Mouse (Mus musculus): Measurements from ENCODE around the gene Slc9a2. TPM values are rescaled to one million over a fixed set of nuclear protein-coding genes. Genes with fewer than 3 reads are reported as not detected.
"Not testable (repeated sequence)": the region's sequence is repeated elsewhere in the genome, so short reads cannot be mapped to it uniquely, and the experiment has no call there.

Gene Slc9a2
- polyA plus RNA-seq, 1 experiment, result 6.9 TPM

DNA sequence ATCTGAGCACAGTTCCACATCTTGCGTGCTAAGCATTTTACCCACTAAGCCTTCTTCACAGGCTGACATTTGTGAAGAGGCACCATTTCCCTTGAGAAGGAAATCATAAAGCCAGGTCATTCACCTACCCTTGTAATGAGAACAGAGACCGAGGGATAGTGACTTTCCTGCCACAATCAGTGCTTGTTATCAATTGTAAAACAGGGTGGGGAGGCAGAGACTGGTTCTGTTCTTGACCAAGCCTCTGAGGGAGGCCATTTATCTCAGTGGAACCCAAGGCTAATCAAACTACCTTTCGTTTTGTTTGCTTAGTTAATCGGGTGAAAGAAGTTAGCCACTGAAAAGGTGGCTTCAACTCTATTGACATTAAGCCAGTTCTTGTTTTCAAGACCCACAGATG lies 23.3 kb upstream of the Slc9a2 start:
- Histone ChIP-seq H3K79me3 (ENCODE audit: low read depth) (no peaks in the 10 kb centered on the region), H3K4me3 (ENCODE audit: insufficient read depth, poor library complexity, severe bottlenecking) (no peak overlapping the region), H3K27me3 (ENCODE audit: control insufficient read depth, insufficient read depth, insufficient read length) (no peaks in the 10 kb centered on the region), H3K36me3 (ENCODE audit: control insufficient read depth, insufficient read depth) (no peaks in the 10 kb centered on the region), H3ac (ENCODE audit: control insufficient read depth, insufficient read length, low read depth) (no peak overlapping the region), H3K79me2 (ENCODE audit: control insufficient read depth, insufficient read depth) (no peaks in the 10 kb centered on the region)
- no peak for TF ChIP-seq FOSL1 (IDR thresholded peaks at IDR 0.05; ENCODE audit: insufficient read depth, low read length, poor library complexity, severe bottlenecking)
- TF ChIP-seq MYOG (IDR thresholded peaks at IDR 0.05; ENCODE audit: control insufficient read depth, extremely low read depth, insufficient read length), result no peak
- TF ChIP-seq USF1 (IDR thresholded peaks at IDR 0.05; ENCODE audit: low read depth), result no peak
- no peak for TF ChIP-seq MAX (IDR thresholded peaks at IDR 0.05)
- no peak for TF ChIP-seq MYOD1 (IDR thresholded peaks at IDR 0.05; ENCODE audit: control insufficient read depth, insufficient read length, low read depth)
- no peak for TF ChIP-seq CEBPB (IDR thresholded peaks at IDR 0.05; ENCODE audit: low read depth)
- TF ChIP-seq CTCF (IDR thresholded peaks at IDR 0.05; ENCODE audit: control insufficient read depth, insufficient read depth, insufficient read length), result no peak

DNA sequence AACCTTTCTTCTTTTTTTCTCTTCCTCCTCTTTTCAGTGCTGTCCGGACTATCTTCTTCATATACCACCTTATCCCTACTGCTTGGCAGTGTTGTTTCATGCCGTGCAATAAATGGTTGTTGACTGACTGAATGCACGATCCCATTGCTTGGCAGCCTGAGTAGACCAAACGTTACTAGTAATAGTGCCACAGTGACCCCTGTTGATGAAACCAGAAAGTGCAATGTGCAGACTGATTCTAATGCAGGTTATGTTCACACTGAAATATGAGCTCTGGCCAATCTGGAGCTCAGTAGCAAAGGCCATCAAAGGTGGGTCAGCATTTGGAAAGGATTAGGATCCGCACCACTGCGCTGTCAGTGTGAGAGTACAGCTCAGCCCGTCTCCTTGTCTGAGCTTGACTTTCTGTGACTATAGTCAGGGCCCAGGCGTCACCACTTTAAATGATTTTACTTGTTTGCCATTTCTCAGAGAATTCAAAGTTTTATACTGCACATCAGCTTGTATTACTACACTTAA lies 22.3 kb upstream of the Slc9a2 start:
- H3K36me3 ChIP-seq (ENCODE audit: control insufficient read depth, insufficient read depth), result no peaks in the 10 kb centered on the region
- H3K27me3 ChIP-seq (ENCODE audit: control insufficient read depth, insufficient read depth, insufficient read length), result no peaks in the 10 kb centered on the region
- no peaks in the 10 kb centered on the region for H3K79me2 ChIP-seq (ENCODE audit: control insufficient read depth, insufficient read depth)
- H3K79me3 ChIP-seq (ENCODE audit: low read depth), result no peaks in the 10 kb centered on the region
- TF ChIP-seq USF1 (IDR thresholded peaks at IDR 0.05; ENCODE audit: low read depth) (no peak), FOSL1 (IDR thresholded peaks at IDR 0.05; ENCODE audit: insufficient read depth, low read length, poor library complexity, severe bottlenecking) (no peak), CTCF (IDR thresholded peaks at IDR 0.05; ENCODE audit: control insufficient read depth, insufficient read depth, insufficient read length) (peak; percentile 63), CEBPB (IDR thresholded peaks at IDR 0.05; ENCODE audit: low read depth) (no peak), MYOG (IDR thresholded peaks at IDR 0.05; ENCODE audit: control insufficient read depth, extremely low read depth, insufficient read length) (no peak), MAX (IDR thresholded peaks at IDR 0.05) (no peak), MYOD1 (IDR thresholded peaks at IDR 0.05; ENCODE audit: control insufficient read depth, insufficient read length, low read depth) (no peak)
- H3K4me3 ChIP-seq (ENCODE audit: insufficient read depth, poor library complexity, severe bottlenecking), result no peak overlapping the region
- no peak overlapping the region for H3ac ChIP-seq (ENCODE audit: control insufficient read depth, insufficient read length, low read depth)

- Histone ChIP-seq H3ac (ENCODE audit: control insufficient read depth, insufficient read length, low read depth) (peak overlapping the region; percentile 3), H3K36me3 (ENCODE audit: control insufficient read depth, insufficient read depth) (no peaks in the 10 kb centered on the region), H3K79me3 (ENCODE audit: low read depth) (no peaks in the 10 kb centered on the region), H3K4me3 (ENCODE audit: insufficient read depth, poor library complexity, severe bottlenecking) (no peak overlapping the region), H3K79me2 (ENCODE audit: control insufficient read depth, insufficient read depth) (no peaks in the 10 kb centered on the region), H3K27me3 (ENCODE audit: control insufficient read depth, insufficient read depth, insufficient read length) (no peaks in the 10 kb centered on the region)
- TF ChIP-seq MYOD1 (IDR thresholded peaks at IDR 0.05; ENCODE audit: control insufficient read depth, insufficient read length, low read depth), result peak; percentile 86
- TF ChIP-seq MAX (IDR thresholded peaks at IDR 0.05), result no peak
Observed at GRCm38 (mm10) chr1:40659017-40659416, 21.4 kb upstream of the Slc9a2 start.

GRCm38 (mm10) chr1:40659496-40659895 lies 20.9 kb upstream of the Slc9a2 start:
- Histone ChIP-seq H3K79me3 (ENCODE audit: low read depth) (no peaks in the 10 kb centered on the region), H3K27me3 (ENCODE audit: control insufficient read depth, insufficient read depth, insufficient read length) (no peaks in the 10 kb centered on the region), H3ac (ENCODE audit: control insufficient read depth, insufficient read length, low read depth) (no peak overlapping the region), H3K4me3 (ENCODE audit: insufficient read depth, poor library complexity, severe bottlenecking) (no peak overlapping the region), H3K36me3 (ENCODE audit: control insufficient read depth, insufficient read depth) (no peaks in the 10 kb centered on the region), H3K79me2 (ENCODE audit: control insufficient read depth, insufficient read depth) (no peaks in the 10 kb centered on the region)
- TF ChIP-seq MAX (IDR thresholded peaks at IDR 0.05) (no peak), MYOG (IDR thresholded peaks at IDR 0.05; ENCODE audit: control insufficient read depth, extremely low read depth, insufficient read length) (no peak), CTCF (IDR thresholded peaks at IDR 0.05; ENCODE audit: control insufficient read depth, insufficient read depth, insufficient read length) (no peak), FOSL1 (IDR thresholded peaks at IDR 0.05; ENCODE audit: insufficient read depth, low read length, poor library complexity, severe bottlenecking) (no peak), MYOD1 (IDR thresholded peaks at IDR 0.05; ENCODE audit: control insufficient read depth, insufficient read length, low read depth) (no peak)

GRCm38 (mm10) chr1:40660838-40661237 lies 19.5 kb upstream of the Slc9a2 start:
- Histone ChIP-seq H3K79me2 (ENCODE audit: control insufficient read depth, insufficient read depth) (no peaks in the 10 kb centered on the region), H3ac (ENCODE audit: control insufficient read depth, insufficient read length, low read depth) (no peak overlapping the region), H3K27me3 (ENCODE audit: control insufficient read depth, insufficient read depth, insufficient read length) (no peaks in the 10 kb centered on the region), H3K79me3 (ENCODE audit: low read depth) (no peaks in the 10 kb centered on the region), H3K36me3 (ENCODE audit: control insufficient read depth, insufficient read depth) (no peaks in the 10 kb centered on the region), H3K4me3 (ENCODE audit: insufficient read depth, poor library complexity, severe bottlenecking) (no peak overlapping the region)
- TF ChIP-seq CEBPB (IDR thresholded peaks at IDR 0.05; ENCODE audit: low read depth) (no peak), MAX (IDR thresholded peaks at IDR 0.05) (no peak), FOSL1 (IDR thresholded peaks at IDR 0.05; ENCODE audit: insufficient read depth, low read length, poor library complexity, severe bottlenecking) (no peak), MYOG (IDR thresholded peaks at IDR 0.05; ENCODE audit: control insufficient read depth, extremely low read depth, insufficient read length) (no peak)

DNA sequence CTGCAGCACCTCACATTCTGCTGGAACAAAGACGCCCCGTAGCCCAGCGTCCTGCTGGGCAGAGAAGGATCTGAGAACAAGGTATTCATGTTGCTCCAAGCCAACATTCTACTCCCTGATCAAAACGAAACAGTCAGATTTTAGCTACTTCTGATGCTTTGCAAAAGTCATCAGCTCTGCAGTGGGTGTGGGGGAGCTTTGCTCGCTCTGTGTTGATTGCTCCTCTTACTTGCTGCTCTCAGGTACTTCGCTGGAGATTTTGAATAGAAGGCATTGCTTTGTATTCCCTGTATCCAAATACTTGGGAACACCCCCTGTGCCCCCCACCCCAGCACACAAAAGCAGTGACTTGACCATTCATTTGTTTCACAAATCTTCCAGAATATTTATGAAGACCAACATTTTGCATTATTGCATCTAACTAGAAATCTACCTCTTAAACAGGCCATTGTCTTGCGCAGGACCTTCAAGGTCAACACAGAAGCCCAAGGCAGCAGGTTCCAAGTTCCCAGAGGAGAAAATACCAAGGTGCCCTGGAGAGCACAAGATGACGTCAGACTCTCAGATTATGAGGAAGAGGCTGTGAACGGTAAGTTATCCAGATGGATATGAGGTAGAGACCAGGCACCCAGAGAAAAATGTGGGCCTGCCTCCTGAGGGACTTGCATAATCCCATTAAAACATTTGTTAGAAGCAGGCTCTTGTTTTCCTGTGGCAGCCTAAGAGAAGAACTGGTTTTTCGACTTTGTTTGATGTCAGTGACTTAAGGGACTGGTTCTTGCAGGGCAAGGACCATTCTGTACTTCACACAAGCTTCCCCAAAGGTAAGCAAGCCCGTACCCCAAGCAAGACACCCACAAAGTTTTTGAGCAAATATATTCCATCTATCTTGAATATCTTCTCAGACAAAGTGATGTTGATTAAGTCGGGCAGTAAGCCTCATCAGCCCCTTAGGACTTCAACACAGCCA lies 14.7 kb upstream of the Slc9a2 start:
- Histone ChIP-seq H3K4me3 (ENCODE audit: insufficient read depth, poor library complexity, severe bottlenecking) (no peak overlapping the region), H3K36me3 (ENCODE audit: control insufficient read depth, insufficient read depth) (no peaks in the 10 kb centered on the region), H3K79me3 (ENCODE audit: low read depth) (no peaks in the 10 kb centered on the region), H3ac (ENCODE audit: control insufficient read depth, insufficient read length, low read depth) (no peak overlapping the region), H3K27me3 (ENCODE audit: control insufficient read depth, insufficient read depth, insufficient read length) (no peaks in the 10 kb centered on the region), H3K79me2 (ENCODE audit: control insufficient read depth, insufficient read depth) (no peaks in the 10 kb centered on the region)
- TF ChIP-seq MYOG (IDR thresholded peaks at IDR 0.05; ENCODE audit: control insufficient read depth, extremely low read depth, insufficient read length), result no peak
- TF ChIP-seq FOSL1 (IDR thresholded peaks at IDR 0.05; ENCODE audit: insufficient read depth, low read length, poor library complexity, severe bottlenecking), result no peak
- TF ChIP-seq MYOD1 (IDR thresholded peaks at IDR 0.05; ENCODE audit: control insufficient read depth, insufficient read length, low read depth), result no peak
- TF ChIP-seq CEBPB (IDR thresholded peaks at IDR 0.05; ENCODE audit: low read depth), result no peak
- no peak for TF ChIP-seq USF1 (IDR thresholded peaks at IDR 0.05; ENCODE audit: low read depth)
- no peak for TF ChIP-seq CTCF (IDR thresholded peaks at IDR 0.05; ENCODE audit: control insufficient read depth, insufficient read depth, insufficient read length)
- TF ChIP-seq MAX (IDR thresholded peaks at IDR 0.05), result no peak

DNA sequence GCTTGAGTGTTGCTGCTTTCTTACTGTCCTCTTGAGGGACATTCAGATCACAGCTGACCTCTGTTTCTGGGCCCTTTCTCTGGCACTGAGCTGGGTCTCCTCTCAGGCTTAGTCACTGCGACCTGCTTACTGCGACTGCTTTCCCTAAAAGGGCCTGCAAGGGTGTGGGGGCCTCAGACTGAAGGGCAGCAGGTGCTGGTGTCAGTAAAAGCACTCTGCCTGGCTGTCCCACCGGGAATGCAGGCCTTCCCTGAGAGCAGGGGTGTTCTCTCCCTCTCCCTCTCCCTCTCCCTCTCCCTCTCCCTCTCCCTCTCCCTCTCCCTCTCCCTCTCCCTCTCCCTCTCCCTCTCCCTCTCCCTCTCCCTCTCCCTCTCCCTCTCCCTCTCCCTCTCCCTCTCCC lies 12.9 kb upstream of the Slc9a2 start:
- not testable (repeated sequence) for H3K36me3 ChIP-seq (ENCODE audit: control insufficient read depth, insufficient read depth); H3K4me3 ChIP-seq (ENCODE audit: insufficient read depth, poor library complexity, severe bottlenecking); H3K79me2 ChIP-seq (ENCODE audit: control insufficient read depth, insufficient read depth); H3ac ChIP-seq (ENCODE audit: control insufficient read depth, insufficient read length, low read depth); H3K27me3 ChIP-seq (ENCODE audit: control insufficient read depth, insufficient read depth, insufficient read length); H3K79me3 ChIP-seq (ENCODE audit: low read depth)

Data from C2C12 (cell line).